Mouse (Mus musculus): ENCODE results near the gene Map2k2. TPM values are rescaled to one million over a fixed set of nuclear protein-coding genes. Genes with fewer than 3 reads are reported as not detected.
A peak's percentile ranks its signal among the peaks of the same experiment; 100 is the strongest.
"Not testable (repeated sequence)": the region's sequence is repeated elsewhere in the genome, so short reads cannot be mapped to it uniquely, and the experiment has no call there.

The Map2k2 gene
- 167 and 168 TPM in 2 replicates for polyA plus RNA-seq (2016; fragmentation: Nextera tagmentation; extraction: Ambion mirVana)

DNA sequence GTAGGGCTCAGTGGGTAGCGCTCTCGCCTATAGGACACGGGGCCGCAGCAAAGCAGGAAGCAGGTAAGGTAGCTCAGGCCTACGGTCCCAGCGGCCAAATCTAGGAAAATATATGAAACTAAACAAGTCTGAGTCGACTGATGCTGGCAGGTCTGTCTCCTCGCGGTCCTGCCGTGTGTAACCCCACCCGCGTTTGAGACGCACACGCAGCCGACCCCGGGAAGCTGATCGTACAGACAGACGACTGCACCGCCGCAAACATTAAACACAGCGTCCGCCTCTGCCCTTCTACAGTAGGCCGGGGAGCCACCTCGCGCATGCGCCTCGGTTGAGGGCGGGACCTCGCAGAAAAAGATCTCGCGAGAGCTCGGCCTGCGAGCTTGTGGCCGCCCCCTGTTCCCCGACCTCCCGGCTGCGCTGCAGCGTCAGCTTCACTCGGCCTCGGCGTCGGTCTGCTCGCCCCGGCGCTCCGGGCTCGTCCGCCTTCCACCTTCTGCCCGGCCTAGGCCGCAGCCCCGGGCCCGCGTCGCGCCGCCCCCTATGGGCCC is at the start of gene Map2k2:
Map2k2 (plus strand) TSS at position 351 of the 548 bp plus-strand sequence.
- Histone ChIP-seq H3K4me3 (peak within 1 kb of the TSS; percentile 81), H3K27me3 (replicated peaks) (no peaks in the 10 kb centered on the region), H3K36me3 (peaks cover 31% of the 10 kb centered on the region), H3K4me1 (peaks cover 78% of the 10 kb centered on the region), H3K27ac (peak within 1 kb of the TSS; percentile 99), H3K4me2 (peak within 1 kb of the TSS; percentile 94), H3K9ac (peak within 1 kb of the TSS; percentile 88), H3K9me3 (replicated peaks) (no peaks in the 10 kb centered on the region)
- under 1% methylated on average over 56 of the region's 56 CpGs for whole genome bisulfite sequencing (ENCODE audit: insufficient replicate concordance)
- ATAC-seq, result peak; percentile 89

DNA sequence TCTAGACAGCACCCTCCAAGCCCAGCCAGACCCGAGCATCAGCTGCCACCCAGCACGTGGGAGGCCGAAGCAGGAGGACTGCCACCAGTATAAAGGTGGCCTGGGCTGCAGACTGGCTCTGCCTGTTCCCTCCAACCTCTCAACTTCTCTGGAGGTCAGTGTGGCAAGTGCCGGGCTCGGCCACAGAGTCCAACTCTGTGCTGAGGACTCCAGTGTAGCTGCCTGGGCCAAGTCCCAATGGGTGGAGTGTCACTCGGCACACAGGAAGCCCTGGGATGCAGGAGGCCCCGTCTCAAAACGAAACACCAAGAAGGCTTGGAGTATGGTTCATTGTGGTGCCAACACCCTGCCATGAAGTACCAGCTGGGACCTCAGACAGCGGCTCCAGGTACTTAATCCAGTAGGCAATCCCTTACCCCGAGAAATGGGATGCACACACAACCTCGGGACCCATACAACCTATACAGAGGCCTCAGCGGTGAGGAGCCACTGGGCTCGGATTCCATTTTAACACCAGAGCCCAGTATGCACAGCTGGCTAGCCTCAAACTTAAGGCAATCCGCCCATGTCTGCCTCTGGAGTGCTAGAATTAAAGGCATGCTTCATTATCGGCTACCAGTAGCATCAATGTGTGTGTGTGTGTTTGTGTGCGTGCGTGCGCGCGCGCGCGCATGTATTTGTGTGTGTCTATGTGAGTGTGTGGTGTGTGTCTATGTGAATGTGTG is 48.1 kb upstream of the Map2k2 start:
- H3K4me2 ChIP-seq, result no peak overlapping the region
- 87% methylated on average over 23 of the region's 23 CpGs for WGBS (ENCODE audit: insufficient replicate concordance)

DNA sequence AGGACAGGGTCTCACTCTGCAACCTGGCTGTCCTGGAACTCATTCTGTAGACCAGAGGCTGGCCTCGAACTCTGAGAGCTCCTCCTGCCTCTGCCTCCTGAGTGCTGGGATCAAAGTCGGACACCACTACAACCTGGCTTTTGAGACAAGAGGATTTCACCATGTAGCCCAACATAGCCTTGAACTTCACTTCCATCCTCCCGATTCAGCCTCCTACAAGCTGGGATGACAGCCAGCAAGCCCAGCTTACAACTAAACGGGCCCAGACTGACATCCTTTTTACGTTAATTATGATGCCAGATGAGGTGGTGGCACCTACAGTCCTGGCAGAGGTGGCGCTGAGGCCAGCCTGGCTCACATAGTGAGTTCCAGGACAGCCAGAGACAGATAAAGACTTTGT is 46.8 kb upstream of the Map2k2 start:
- Histone ChIP-seq H3K4me2 (peak overlapping the region; percentile 88), H3K4me1 (peaks cover 27% of the 10 kb centered on the region), H3K27ac (peak overlapping the region; percentile 6; the same call in 1 of the 2 replicates), H3K36me3 (peaks cover 23% of the 10 kb centered on the region), H3K27me3 (replicated peaks) (no peaks in the 10 kb centered on the region), H3K9me3 (replicated peaks) (no peaks in the 10 kb centered on the region), H3K9ac (peak overlapping the region; percentile 80; the same call in 1 of the 2 replicates), H3K4me3 (peak overlapping the region; percentile 87)
- WGBS (ENCODE audit: insufficient replicate concordance), result 77% methylated on average over 6 of the region's 6 CpGs
- no peak for ATAC-seq

More for the DNA sequence above, 48.1 kb upstream of the Map2k2 start:
- Histone ChIP-seq H3K4me3 (no peak overlapping the region), H3K27me3 (replicated peaks) (no peaks in the 10 kb centered on the region), H3K36me3 (peaks cover 23% of the 10 kb centered on the region), H3K9me3 (replicated peaks) (no peaks in the 10 kb centered on the region), H3K4me1 (peaks cover 29% of the 10 kb centered on the region), H3K27ac (no peak overlapping the region), H3K9ac (no peak overlapping the region)
- ATAC-seq, result no peak

DNA sequence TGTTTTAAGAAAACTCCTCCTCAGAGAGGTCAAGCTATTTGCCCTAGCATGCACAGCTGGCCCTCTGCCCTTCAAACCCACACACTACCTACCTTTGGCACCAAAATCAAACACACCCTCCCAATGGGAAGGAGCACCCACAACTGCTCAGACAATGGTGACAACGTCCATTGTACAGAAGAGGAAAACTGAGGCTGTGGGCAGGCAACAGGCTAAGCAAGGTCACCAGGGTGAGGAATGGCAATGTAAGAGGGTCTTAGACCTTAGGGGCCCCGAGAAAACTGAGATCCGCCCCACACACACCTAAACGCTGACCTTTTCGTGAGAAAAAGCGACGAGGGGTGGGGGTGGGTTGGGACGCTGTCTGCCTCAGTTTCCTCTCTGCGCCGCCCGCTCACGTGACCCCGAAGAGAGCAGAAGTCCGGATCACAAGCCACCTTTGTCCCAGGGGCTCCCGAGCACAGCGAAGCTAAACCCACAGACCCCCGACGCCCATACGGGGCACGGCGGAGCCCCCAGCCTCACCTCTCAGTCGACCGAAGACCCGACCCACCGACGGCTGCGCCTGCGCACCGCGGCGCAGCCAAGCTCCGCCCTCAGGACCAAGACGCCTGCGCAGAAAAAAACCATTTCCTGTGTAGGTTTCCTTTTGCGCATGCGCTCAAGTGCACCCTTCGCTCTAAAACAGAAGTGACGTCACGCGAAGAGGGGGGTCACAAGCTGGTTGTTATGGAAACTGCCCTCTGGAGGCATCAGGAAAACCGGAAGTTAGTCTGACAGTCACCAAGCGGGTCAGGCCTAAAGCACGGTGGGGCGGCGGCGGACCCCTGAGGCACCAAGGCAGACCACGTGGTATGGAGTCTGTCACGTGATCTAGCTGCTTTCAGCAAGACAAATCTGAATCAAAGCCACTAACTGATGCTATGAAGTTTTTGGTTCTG is 45.8 kb upstream of the Map2k2 start, which contains the start of gene Sgta:
Sgta (minus strand) TSS at position 579 of the 941 bp plus-strand sequence.
- Histone ChIP-seq H3K36me3 (peaks cover 19% of the 10 kb centered on the region), H3K4me1 (peaks cover 27% of the 10 kb centered on the region), H3K4me2 (peak within 1 kb of the TSS; percentile 88), H3K9me3 (replicated peaks) (no peaks in the 10 kb centered on the region), H3K4me3 (peak within 1 kb of the TSS; percentile 87), H3K9ac (peak within 1 kb of the TSS; percentile 80), H3K27me3 (replicated peaks) (no peaks in the 10 kb centered on the region), H3K27ac (peak within 1 kb of the TSS; percentile 65)
- ATAC-seq, result peak; percentile 86
- WGBS (ENCODE audit: insufficient replicate concordance), result under 1% methylated on average over 48 of the region's 48 CpGs

DNA sequence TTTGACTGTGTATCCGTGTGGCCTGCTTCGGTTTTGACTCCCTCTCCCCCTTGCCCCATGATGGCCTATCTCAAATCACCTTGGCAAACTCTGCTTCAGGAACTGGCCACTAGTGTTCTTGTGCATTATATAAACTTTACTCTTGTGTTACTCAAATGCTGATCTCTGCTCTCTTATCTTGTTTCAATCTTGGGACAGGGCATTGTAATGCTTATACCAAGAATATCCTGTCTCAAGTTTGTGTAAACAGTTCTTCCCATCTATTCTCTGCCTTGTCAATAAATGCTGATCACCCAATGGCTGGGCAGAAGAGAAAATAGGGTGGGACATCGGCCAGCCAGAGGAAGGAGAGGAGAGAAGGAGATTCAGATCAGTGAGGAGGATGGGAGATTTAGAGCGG is 43.0 kb upstream of the Map2k2 start:
- 46% methylated on average over 4 of the region's 4 CpGs for WGBS (ENCODE audit: insufficient replicate concordance)

DNA sequence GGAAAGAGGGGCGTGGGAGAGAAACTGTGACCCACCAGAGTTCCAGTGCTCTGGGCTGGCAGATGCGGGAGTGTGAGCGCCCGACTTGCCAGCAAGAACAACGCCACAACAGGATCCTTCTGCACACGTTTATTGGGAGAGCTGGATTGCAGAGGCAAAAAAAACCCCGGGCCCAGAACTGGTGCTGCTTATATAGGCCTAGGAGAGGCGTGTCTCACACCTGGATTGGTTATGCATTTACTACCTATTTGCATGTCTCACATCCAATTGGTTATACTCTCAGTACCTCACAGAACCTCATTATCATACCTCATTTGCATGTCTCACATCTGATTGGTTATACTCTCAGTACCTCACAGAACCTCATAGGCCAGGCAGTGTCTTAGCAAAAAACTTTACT is 41.2 kb upstream of the Map2k2 start:
- H3K4me3 ChIP-seq; H3K27ac ChIP-seq; H3K4me1 ChIP-seq; H3K4me2 ChIP-seq; H3K9ac ChIP-seq; H3K27me3 ChIP-seq (replicated peaks); ATAC-seq; H3K9me3 ChIP-seq (replicated peaks); H3K36me3 ChIP-seq: not testable (repeated sequence)
- 76% methylated on average over 8 of the region's 8 CpGs for WGBS (ENCODE audit: insufficient replicate concordance)

More for the DNA sequence above, 43.0 kb upstream of the Map2k2 start:
- H3K9ac ChIP-seq, result no peak overlapping the region
- H3K4me3 ChIP-seq, result no peak overlapping the region
- peaks cover 8% of the 10 kb centered on the region; the same call in 1 of the 2 replicates for H3K36me3 ChIP-seq
- no peaks in the 10 kb centered on the region for H3K9me3 ChIP-seq (replicated peaks)
- H3K4me1 ChIP-seq, result peaks cover 19% of the 10 kb centered on the region
- ATAC-seq, result no peak
- H3K4me2 ChIP-seq, result no peak overlapping the region
- H3K27ac ChIP-seq, result no peak overlapping the region
- H3K27me3 ChIP-seq (replicated peaks), result no peaks in the 10 kb centered on the region; the same call in 1 of the 2 replicates

DNA sequence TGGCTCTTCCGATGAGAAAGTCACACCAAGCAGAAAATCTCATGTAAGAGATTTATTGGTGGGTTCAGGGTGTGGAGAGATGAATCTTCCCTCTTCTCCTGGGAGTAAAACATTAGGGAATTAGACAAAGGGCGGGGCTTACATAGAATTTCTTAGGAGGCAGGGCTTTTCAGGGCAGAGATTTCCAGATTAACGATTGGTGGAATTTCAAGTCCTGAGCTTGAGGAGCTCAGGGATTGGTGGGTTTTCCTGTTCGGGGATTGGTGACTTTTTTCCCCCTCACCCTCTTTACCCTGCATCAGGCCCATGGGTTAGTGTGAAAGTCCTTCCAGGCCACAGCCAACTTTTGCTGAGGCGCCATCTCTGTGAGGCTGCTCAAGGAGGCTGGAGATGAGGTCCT is 37.0 kb upstream of the Map2k2 start:
- H3K9ac ChIP-seq, result no peak overlapping the region
- H3K4me2 ChIP-seq, result no peak overlapping the region
- WGBS (ENCODE audit: insufficient replicate concordance), result 56% methylated on average over 5 of the region's 5 CpGs
- peaks cover 23% of the 10 kb centered on the region for H3K36me3 ChIP-seq
- H3K27ac ChIP-seq, result no peak overlapping the region
- H3K9me3 ChIP-seq (replicated peaks), result no peaks in the 10 kb centered on the region
- no peak for ATAC-seq
- H3K27me3 ChIP-seq (replicated peaks), result peaks cover 7% of the 10 kb centered on the region; the same call in 1 of the 2 replicates
- peaks cover 27% of the 10 kb centered on the region for H3K4me1 ChIP-seq
- H3K4me3 ChIP-seq, result no peak overlapping the region

DNA sequence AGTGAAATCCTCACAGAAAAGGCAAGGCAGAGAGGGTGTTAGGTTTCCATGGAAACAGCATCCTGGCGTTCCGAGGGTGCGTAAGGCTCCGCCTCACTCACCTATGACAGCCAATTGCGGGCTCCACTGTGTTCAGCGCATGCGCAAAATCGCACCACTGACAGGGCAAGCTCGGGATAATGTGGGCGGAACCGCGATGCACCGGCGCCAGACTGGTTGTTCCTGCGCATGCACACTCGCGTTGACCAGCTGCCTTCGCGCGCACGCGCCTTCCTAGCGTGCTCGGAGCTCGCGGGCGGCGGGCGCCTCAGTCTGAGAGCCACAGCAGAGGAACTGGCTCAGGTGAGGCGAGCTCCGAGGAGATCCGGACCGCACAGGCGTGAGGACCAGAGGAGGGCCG is 35.9 kb upstream of the Map2k2 start, which contains the start of gene Thop1:
Thop1 (plus strand) TSS at position 200 of the 400 bp plus-strand sequence.
- peak within 1 kb of the TSS; percentile 66 for H3K27ac ChIP-seq
- no peaks in the 10 kb centered on the region for H3K9me3 ChIP-seq (replicated peaks)
- peaks cover 27% of the 10 kb centered on the region for H3K4me1 ChIP-seq
- ATAC-seq, result peak; percentile 93
- H3K4me2 ChIP-seq, result peak within 1 kb of the TSS; percentile 91
- H3K36me3 ChIP-seq, result peaks cover 35% of the 10 kb centered on the region
- peaks cover 7% of the 10 kb centered on the region; the same call in 1 of the 2 replicates for H3K27me3 ChIP-seq (replicated peaks)
- peak within 1 kb of the TSS; percentile 72 for H3K4me3 ChIP-seq
- H3K9ac ChIP-seq, result peak within 1 kb of the TSS; percentile 81
- WGBS (ENCODE audit: insufficient replicate concordance), result under 1% methylated on average over 35 of the region's 35 CpGs

DNA sequence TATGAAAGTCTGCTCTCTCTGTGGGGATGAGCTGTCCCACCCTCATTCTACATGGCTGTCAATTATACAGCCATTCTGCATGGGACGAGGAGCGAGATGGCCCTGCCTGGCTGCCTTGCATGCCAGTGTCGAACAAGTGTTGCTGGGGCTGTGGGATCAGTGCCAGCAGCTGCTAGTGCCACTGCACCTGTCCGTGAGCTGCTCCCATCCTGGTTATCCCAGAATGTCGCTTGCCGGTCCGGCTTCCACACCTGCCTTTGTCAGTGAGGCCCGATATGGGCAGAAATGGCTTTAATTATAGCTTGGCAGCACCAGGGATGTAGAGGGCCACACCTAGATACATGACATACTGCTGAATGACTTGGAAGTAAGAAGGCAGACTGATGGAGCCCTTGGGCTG is 33.4 kb upstream of the Map2k2 start:
- no peak for ATAC-seq
- H3K27ac ChIP-seq, result no peak overlapping the region
- 89% methylated on average over 8 of the region's 8 CpGs for WGBS (ENCODE audit: insufficient replicate concordance)

DNA sequence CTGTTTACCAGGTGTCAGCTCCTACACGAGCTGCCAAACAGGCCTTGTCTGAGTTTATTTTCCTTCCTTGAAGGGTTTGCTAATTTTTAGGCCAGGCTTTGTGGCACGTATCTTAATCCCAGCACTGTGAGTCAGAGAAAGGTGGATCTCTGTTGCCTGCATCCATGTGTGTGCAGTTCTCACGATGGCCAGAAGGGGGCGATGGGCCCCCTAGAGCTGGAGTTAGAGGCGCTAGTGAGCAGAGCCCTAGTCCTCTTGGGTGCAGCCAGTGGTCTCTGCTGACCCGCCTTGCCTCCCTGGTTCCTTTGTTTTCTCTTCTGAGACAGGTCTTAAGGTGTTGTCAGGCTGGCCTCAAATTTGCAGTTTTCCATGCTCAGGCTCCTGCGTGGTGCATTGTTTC is 32.3 kb upstream of the Map2k2 start:
- no peak for ATAC-seq
- H3K27ac ChIP-seq, result no peak overlapping the region
- no peaks in the 10 kb centered on the region for H3K9me3 ChIP-seq (replicated peaks)
- WGBS (ENCODE audit: insufficient replicate concordance), result 56% methylated on average over 7 of the region's 7 CpGs
- peaks cover 27% of the 10 kb centered on the region for H3K4me1 ChIP-seq
- H3K27me3 ChIP-seq (replicated peaks), result 0 out of 2 replicates have a peak, but pooled peaks cover 2% of the 10 kb centered on the region
- H3K4me2 ChIP-seq, result no peak overlapping the region
- no peak overlapping the region for H3K9ac ChIP-seq
- H3K4me3 ChIP-seq, result no peak overlapping the region
- H3K36me3 ChIP-seq, result peaks cover 68% of the 10 kb centered on the region

More for the DNA sequence above, 33.4 kb upstream of the Map2k2 start:
- no peaks in the 10 kb centered on the region for H3K9me3 ChIP-seq (replicated peaks)
- peaks cover 27% of the 10 kb centered on the region for H3K4me1 ChIP-seq
- H3K27me3 ChIP-seq (replicated peaks), result 0 out of 2 replicates have a peak, but pooled peaks cover 7% of the 10 kb centered on the region
- peaks cover 56% of the 10 kb centered on the region for H3K36me3 ChIP-seq
- H3K4me2 ChIP-seq, result no peak overlapping the region
- H3K9ac ChIP-seq, result no peak overlapping the region
- no peak overlapping the region for H3K4me3 ChIP-seq

DNA sequence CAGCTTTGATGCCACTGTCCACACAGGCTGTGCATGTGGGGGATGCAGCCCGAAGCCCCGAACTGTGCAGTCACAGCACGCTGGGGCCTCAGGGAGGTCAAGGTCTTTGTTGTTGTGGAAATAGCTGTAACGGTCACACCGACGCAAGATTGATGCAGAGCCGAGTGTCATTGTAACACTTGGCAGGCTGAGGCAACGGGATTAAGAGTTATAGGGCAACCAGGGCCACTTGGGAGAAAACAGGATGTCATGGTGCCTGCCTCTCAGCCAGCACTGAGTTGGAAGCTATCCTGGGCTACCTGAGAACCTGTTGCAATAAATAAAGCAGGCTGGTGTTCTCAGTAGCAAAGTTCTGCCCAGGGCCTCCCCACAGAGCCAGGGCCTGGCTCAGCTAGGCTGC is 30.0 kb upstream of the Map2k2 start:
- H3K4me3 ChIP-seq, result no peak overlapping the region
- no peak for ATAC-seq
- no peaks in the 10 kb centered on the region for H3K27me3 ChIP-seq (replicated peaks)
- H3K9me3 ChIP-seq (replicated peaks), result no peaks in the 10 kb centered on the region
- H3K4me2 ChIP-seq, result no peak overlapping the region
- WGBS (ENCODE audit: insufficient replicate concordance), result 75% methylated on average over 8 of the region's 8 CpGs
- peaks cover 12% of the 10 kb centered on the region for H3K4me1 ChIP-seq
- H3K27ac ChIP-seq, result no peak overlapping the region
- no peak overlapping the region for H3K9ac ChIP-seq
- H3K36me3 ChIP-seq, result peaks cover 91% of the 10 kb centered on the region
